ENCODE assay signal across 23 mouse cellular contexts in genomic region chr5:143309916-143310315, GRCm38 (mm10). TPM values are rescaled to one million over a fixed set of nuclear protein-coding genes. Genes with fewer than 3 reads are reported as not detected.
"Had no signal": no experiment of that assay in that cellular context is flagged by ENCODE, and none has a peak within 500 bp of the region (broad histone marks: within the 10 kb centered on the region; RNA-seq: fewer than 3 reads in every experiment).

No protein-coding gene starts in this region.

- H3K9ac ChIP-seq: lung, embryonic 14.5 days; midbrain, embryonic 12.5 days; neural tube, embryonic 15.5 days had no signal

- H3K9me3 ChIP-seq: midbrain, embryonic 10.5 days; midbrain, embryonic 12.5 days; neural tube, embryonic 13.5 days; neural tube, embryonic 15.5 days had no signal

- H3K4me3 ChIP-seq: midbrain, embryonic 10.5 days; midbrain, embryonic 12.5 days; myocyte; neural tube, embryonic 13.5 days; neural tube, embryonic 15.5 days had no signal

- H3K4me2 ChIP-seq: lung, embryonic 14.5 days; midbrain, embryonic 12.5 days; neural tube, embryonic 13.5 days; neural tube, embryonic 15.5 days had no signal

- ATAC-seq: midbrain, embryonic 16.5 days had no signal

- DNase-seq: lung, adult 18-20 months; lung, embryonic 14.5 days; lung, postnatal 10 days; lung, postnatal 4 days; midbrain, embryonic 14.5 days; retina, postnatal 1 day; right cerebral cortex, adult 18-20 months; right cerebral cortex, postnatal 25 days; right cerebral cortex, postnatal 4 days; spleen, adult 18-20 months; thymus, adult 18-20 months; thymus, postnatal 14 days; thymus, postnatal 36 days had no signal

- H3K27ac ChIP-seq: midbrain, embryonic 10.5 days; midbrain, embryonic 12.5 days; neural tube, embryonic 13.5 days; neural tube, embryonic 15.5 days had no signal

- H3K27me3 ChIP-seq: midbrain, embryonic 12.5 days; neural tube, embryonic 13.5 days; neural tube, embryonic 15.5 days had no signal

RNA-seq across cellular contexts. Expression of gene Zfp853, which starts 16.5 kb away (rescaled TPM):
- total RNA-seq: megakaryocyte-erythroid progenitor cell, adult 5-6 weeks had no signal
- polyA plus RNA-seq: lung, embryonic 14.5 days; midbrain, embryonic 10.5 days; midbrain, embryonic 12.5 days; neural tube, embryonic 11.5 days had no signal

RNA-seq across cellular contexts. Expression of gene Grid2ip, which starts 47.2 kb away (rescaled TPM):
- total RNA-seq: megakaryocyte, adult 5-6 weeks; megakaryocyte-erythroid progenitor cell, adult 5-6 weeks had no signal
- polyA plus RNA-seq: myocyte; neural tube, embryonic 11.5 days; thymus, postnatal 0 days had no signal
